Mouse (Mus musculus) ES-Bruce4 (cell line): ENCODE data around the gene Jak3.

Experiments
- CTCF ChIP-seq: IDR thresholded peaks from one replicate; pipeline ENCODE4 v1.8.1; 2011; ENCODE audit warnings: low read depth, low read length
- EP300 ChIP-seq: IDR thresholded peaks from 2 replicates; pipeline ENCODE4 v1.6.1; 2011; ENCODE audit warnings: low read depth, low read length; ENCODE audit not compliant: insufficient read depth
- POLR2A ChIP-seq: IDR thresholded peaks from one replicate; pipeline ENCODE4 v1.8.1; 2011; ENCODE audit warnings: low read length; ENCODE audit not compliant: insufficient read depth

DNA sequence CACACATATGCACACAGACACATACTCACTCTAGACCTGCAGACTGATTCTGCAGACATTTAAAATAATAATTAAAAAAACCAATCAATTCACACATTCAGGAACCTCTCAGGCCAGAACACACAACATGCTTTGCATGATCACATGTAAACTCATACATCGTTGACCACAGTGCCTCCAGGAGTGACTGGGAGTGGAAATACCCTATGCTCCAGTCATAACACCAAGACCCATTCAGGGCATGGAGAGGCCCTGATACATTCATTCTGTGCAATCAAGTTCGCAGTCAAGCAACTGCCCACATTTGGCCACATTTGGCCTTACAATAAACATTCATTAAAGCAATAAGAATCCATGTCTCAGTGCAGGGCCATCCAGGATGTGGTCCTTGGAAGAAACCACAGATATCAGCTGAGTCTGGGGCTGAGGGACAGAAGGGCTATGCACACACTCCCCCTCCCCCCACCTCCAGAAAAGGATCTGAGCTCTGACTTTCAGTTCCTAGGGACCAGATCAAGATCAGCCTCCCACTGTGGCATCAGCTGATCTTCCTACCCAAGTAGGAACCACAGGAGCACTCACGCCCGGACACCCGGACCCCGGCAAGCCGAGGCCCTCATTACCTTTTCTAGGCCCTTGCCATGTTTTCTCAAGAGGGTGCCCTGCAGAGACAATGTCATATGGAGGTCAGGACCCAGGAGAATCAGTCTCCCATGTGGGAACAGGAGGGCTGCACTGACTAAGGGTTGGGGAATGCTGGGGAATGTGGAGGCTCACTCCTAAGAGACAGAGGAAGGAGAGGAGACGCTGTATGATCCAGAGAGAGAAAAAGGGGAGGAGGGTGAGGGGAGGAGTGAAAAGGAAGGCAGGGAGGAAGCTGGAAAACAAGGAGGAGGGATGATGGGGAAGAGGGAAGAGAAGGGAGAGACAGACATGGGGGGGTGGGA, 38.7 kb upstream of the Jak3 start:
- TF ChIP-seq CTCF (no peak), POLR2A (no peak), EP300 (no peak)
